Mouse (Mus musculus): ENCODE measurements at regions not wholly inside any gene's neighbourhood (a gene's known extent, or its start where the extent isn't known, plus 50 kb on each side); places are given as distances from the start of the nearest gene placed in this dataset.

- H3K4me1 ChIP-seq (replicated peaks; ENCODE audit: low read depth, low read length) = peaks cover 12% of the 10 kb centered on the region
- H3K27me3 ChIP-seq (ENCODE audit: insufficient read depth, low read length) = no peaks in the 10 kb centered on the region
- H3K36me3 ChIP-seq (ENCODE audit: insufficient read depth, low read length) = no peaks in the 10 kb centered on the region
- no peak overlapping the region for H3K4me3 ChIP-seq (replicated peaks; ENCODE audit: low read length)
- H3K9me3 ChIP-seq (ENCODE audit: low read length) = peaks cover 29% of the 10 kb centered on the region
- TF ChIP-seq NANOG (IDR thresholded peaks at IDR 0.05; ENCODE audit: borderline replicate concordance, low read length) = no peak
- no peak for TF ChIP-seq CTCF (conservative IDR thresholded peaks at IDR 0.05; ENCODE audit: low read length)
- no peak for TF ChIP-seq POU5F1 (IDR thresholded peaks at IDR 0.05; ENCODE audit: borderline replicate concordance, low read length)
These were observed 80.7 kb upstream of the Mark1 start for GRCm38 (mm10) chr1:185080118-185080517.

DNA sequence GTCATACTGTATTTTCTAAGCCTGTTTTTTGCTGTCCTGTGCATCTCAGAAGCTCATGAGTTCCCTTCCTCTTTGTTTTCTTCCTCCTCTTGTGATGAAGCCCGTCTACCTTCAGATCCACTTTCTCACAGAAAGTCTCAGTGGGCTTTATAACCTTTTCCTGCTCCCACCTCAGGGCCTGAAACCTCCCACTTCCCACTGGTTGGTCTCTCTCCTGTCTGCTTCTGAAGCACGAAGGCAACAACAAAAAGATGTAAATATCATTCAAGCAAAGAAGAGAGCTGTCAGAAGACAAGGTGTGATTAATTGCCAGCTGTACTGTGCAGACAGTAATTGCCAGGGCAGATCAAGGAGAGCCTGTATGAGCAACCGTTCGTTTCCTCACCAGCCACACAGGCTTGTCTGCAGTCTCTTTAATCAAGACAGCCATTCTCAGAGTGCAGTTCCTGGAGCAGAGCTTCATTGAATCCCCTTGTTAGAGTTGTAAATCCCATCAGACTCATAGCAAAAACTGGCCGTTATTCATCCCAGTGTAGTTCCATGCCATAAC is 80.0 kb upstream of the Mark1 start:
- no peak for TF ChIP-seq POU5F1 (IDR thresholded peaks at IDR 0.05; ENCODE audit: borderline replicate concordance, low read length)
- no peak for TF ChIP-seq CTCF (conservative IDR thresholded peaks at IDR 0.05; ENCODE audit: low read length)
- no peaks in the 10 kb centered on the region for H3K36me3 ChIP-seq (ENCODE audit: insufficient read depth, low read length)
- H3K4me3 ChIP-seq (replicated peaks; ENCODE audit: low read length) = no peak overlapping the region
- no peaks in the 10 kb centered on the region for H3K27me3 ChIP-seq (ENCODE audit: insufficient read depth, low read length)
- peaks cover 29% of the 10 kb centered on the region for H3K9me3 ChIP-seq (ENCODE audit: low read length)
- peaks cover 12% of the 10 kb centered on the region for H3K4me1 ChIP-seq (replicated peaks; ENCODE audit: low read depth, low read length)

- H3K9me3 ChIP-seq (ENCODE audit: low read length) = peaks cover 29% of the 10 kb centered on the region
- no peak overlapping the region for H3K4me3 ChIP-seq (replicated peaks; ENCODE audit: low read length)
- TF ChIP-seq NANOG (IDR thresholded peaks at IDR 0.05; ENCODE audit: borderline replicate concordance, low read length) (no peak), CTCF (conservative IDR thresholded peaks at IDR 0.05; ENCODE audit: low read length) (no peak), POU5F1 (IDR thresholded peaks at IDR 0.05; ENCODE audit: borderline replicate concordance, low read length) (no peak)
- no peaks in the 10 kb centered on the region for H3K36me3 ChIP-seq (ENCODE audit: insufficient read depth, low read length)
- no peaks in the 10 kb centered on the region for H3K4me1 ChIP-seq (replicated peaks; ENCODE audit: low read depth, low read length)
- no peaks in the 10 kb centered on the region for H3K27me3 ChIP-seq (ENCODE audit: insufficient read depth, low read length)
These were observed 74.6 kb upstream of the Mark1 start for GRCm38 (mm10) chr1:185074001-185074400.

- Histone ChIP-seq H3K9me3 (ENCODE audit: low read length) (peaks cover 25% of the 10 kb centered on the region), H3K4me1 (replicated peaks; ENCODE audit: low read depth, low read length) (no peaks in the 10 kb centered on the region), H3K4me3 (replicated peaks; ENCODE audit: low read length) (no peak overlapping the region), H3K27me3 (ENCODE audit: insufficient read depth, low read length) (0 out of 2 replicates have a peak, but pooled peaks cover 3% of the 10 kb centered on the region), H3K36me3 (ENCODE audit: insufficient read depth, low read length) (no peaks in the 10 kb centered on the region)
- TF ChIP-seq POU5F1 (IDR thresholded peaks at IDR 0.05; ENCODE audit: borderline replicate concordance, low read length) (no peak), NANOG (IDR thresholded peaks at IDR 0.05; ENCODE audit: borderline replicate concordance, low read length) (no peak), CTCF (conservative IDR thresholded peaks at IDR 0.05; ENCODE audit: low read length) (no peak)
These were observed 73.4 kb upstream of the Mark1 start for GRCm38 (mm10) chr1:185072766-185073165.

GRCm38 (mm10) chr1:185071566-185071965 is 72.2 kb upstream of the Mark1 start:
- peaks cover 13% of the 10 kb centered on the region for H3K9me3 ChIP-seq (ENCODE audit: low read length)
- 0 out of 2 replicates have a peak, but pooled peaks cover 3% of the 10 kb centered on the region for H3K27me3 ChIP-seq (ENCODE audit: insufficient read depth, low read length)
- no peak for TF ChIP-seq CTCF (conservative IDR thresholded peaks at IDR 0.05; ENCODE audit: low read length)
- no peak for TF ChIP-seq NANOG (IDR thresholded peaks at IDR 0.05; ENCODE audit: borderline replicate concordance, low read length)
- TF ChIP-seq POU5F1 (IDR thresholded peaks at IDR 0.05; ENCODE audit: borderline replicate concordance, low read length) = no peak
- no peaks in the 10 kb centered on the region for H3K36me3 ChIP-seq (ENCODE audit: insufficient read depth, low read length)
- no peaks in the 10 kb centered on the region for H3K4me1 ChIP-seq (replicated peaks; ENCODE audit: low read depth, low read length)
- H3K4me3 ChIP-seq (replicated peaks; ENCODE audit: low read length) = no peak overlapping the region

DNA sequence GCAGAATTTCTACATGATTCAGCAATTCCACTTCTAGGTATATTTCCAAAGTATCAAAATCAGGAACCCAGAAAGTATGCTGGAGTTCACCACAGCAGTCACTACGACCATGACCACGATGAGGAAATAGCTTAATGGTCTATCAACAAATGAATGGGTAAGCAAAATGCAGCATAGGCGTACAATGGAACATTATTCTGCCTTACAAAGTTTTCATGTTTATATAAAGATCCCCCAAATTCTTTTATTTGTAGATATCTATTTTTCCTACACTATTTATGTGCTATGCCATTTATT is 71.4 kb upstream of the Mark1 start:
- Histone ChIP-seq H3K4me1 (replicated peaks; ENCODE audit: low read depth, low read length) (no peaks in the 10 kb centered on the region), H3K4me3 (replicated peaks; ENCODE audit: low read length) (no peak overlapping the region), H3K27me3 (ENCODE audit: insufficient read depth, low read length) (0 out of 2 replicates have a peak, but pooled peaks cover 3% of the 10 kb centered on the region), H3K36me3 (ENCODE audit: insufficient read depth, low read length) (no peaks in the 10 kb centered on the region), H3K9me3 (ENCODE audit: low read length) (peaks cover 7% of the 10 kb centered on the region)
- TF ChIP-seq CTCF (conservative IDR thresholded peaks at IDR 0.05; ENCODE audit: low read length) = no peak

GRCm38 (mm10) chr1:185070062-185070852 is 70.9 kb upstream of the Mark1 start:
- Histone ChIP-seq H3K4me3 (replicated peaks; ENCODE audit: low read length) (no peak overlapping the region), H3K9me3 (ENCODE audit: low read length) (0 out of 2 replicates have a peak, but pooled peaks cover 1% of the 10 kb centered on the region), H3K36me3 (ENCODE audit: insufficient read depth, low read length) (no peaks in the 10 kb centered on the region), H3K27me3 (ENCODE audit: insufficient read depth, low read length) (0 out of 2 replicates have a peak, but pooled peaks cover 3% of the 10 kb centered on the region), H3K4me1 (replicated peaks; ENCODE audit: low read depth, low read length) (no peaks in the 10 kb centered on the region)
- TF ChIP-seq CTCF (conservative IDR thresholded peaks at IDR 0.05; ENCODE audit: low read length) (no peak), NANOG (IDR thresholded peaks at IDR 0.05; ENCODE audit: borderline replicate concordance, low read length) (no peak), POU5F1 (IDR thresholded peaks at IDR 0.05; ENCODE audit: borderline replicate concordance, low read length) (no peak)

- H3K27me3 ChIP-seq (ENCODE audit: insufficient read depth, low read length) = 0 out of 2 replicates have a peak, but pooled peaks cover 3% of the 10 kb centered on the region
- no peaks in the 10 kb centered on the region for H3K9me3 ChIP-seq (ENCODE audit: low read length)
- no peaks in the 10 kb centered on the region for H3K4me1 ChIP-seq (replicated peaks; ENCODE audit: low read depth, low read length)
- H3K36me3 ChIP-seq (ENCODE audit: insufficient read depth, low read length) = no peaks in the 10 kb centered on the region
- TF ChIP-seq CTCF (conservative IDR thresholded peaks at IDR 0.05; ENCODE audit: low read length) (no peak), POU5F1 (IDR thresholded peaks at IDR 0.05; ENCODE audit: borderline replicate concordance, low read length) (no peak)
- no peak overlapping the region for H3K4me3 ChIP-seq (replicated peaks; ENCODE audit: low read length)
These were observed 68.8 kb upstream of the Mark1 start for GRCm38 (mm10) chr1:185068136-185068535.

DNA sequence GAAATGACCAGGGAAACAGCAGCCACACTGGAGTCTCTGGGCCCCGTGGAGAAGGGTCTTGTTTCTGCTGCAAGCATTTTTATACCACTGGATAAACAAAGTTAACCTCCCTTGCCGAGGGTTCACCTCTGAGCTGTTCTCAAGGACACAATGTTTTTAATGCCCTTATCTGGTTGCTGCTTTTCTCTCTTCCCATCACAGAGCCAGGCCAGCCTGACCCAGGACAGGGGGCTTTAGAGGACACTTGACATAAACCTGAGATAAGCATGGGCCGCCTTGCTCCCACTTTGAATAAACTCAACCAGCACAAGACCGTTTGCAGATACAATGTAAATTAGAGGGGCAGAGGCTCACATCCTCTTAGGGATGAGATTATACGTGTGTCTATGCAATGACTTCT is 68.3 kb upstream of the Mark1 start:
- 0 out of 2 replicates have a peak, but pooled peaks cover 3% of the 10 kb centered on the region for H3K27me3 ChIP-seq (ENCODE audit: insufficient read depth, low read length)
- H3K4me3 ChIP-seq (replicated peaks; ENCODE audit: low read length) = no peak overlapping the region
- TF ChIP-seq CTCF (conservative IDR thresholded peaks at IDR 0.05; ENCODE audit: low read length) (no peak), NANOG (IDR thresholded peaks at IDR 0.05; ENCODE audit: borderline replicate concordance, low read length) (no peak), POU5F1 (IDR thresholded peaks at IDR 0.05; ENCODE audit: borderline replicate concordance, low read length) (no peak)
- no peaks in the 10 kb centered on the region for H3K36me3 ChIP-seq (ENCODE audit: insufficient read depth, low read length)
- H3K9me3 ChIP-seq (ENCODE audit: low read length) = no peaks in the 10 kb centered on the region
- H3K4me1 ChIP-seq (replicated peaks; ENCODE audit: low read depth, low read length) = no peaks in the 10 kb centered on the region
